Mouse (Mus musculus) layer of hippocampus, adult 2 months (tissue): ENCODE results near the gene Gm49380. TPM values are rescaled to one million over a fixed set of nuclear protein-coding genes. Genes with fewer than 3 reads are reported as not detected.

Source experiments
- DNase-seq, 2 experiments: peaks; one replicate each; pipeline ENCODE4 v3.0.0; 2022; ENCODE audit warnings: low spot score in 2 of 2
- H3K27ac ChIP-seq: fragments of 200-600 bp; 2 replicates; pipeline ENCODE4 v1.8.1; 2022
- H3K4me3 ChIP-seq: fragments of 200-600 bp; 2 replicates; pipeline ENCODE4 v1.8.1; 2022; ENCODE audit warnings: mild to moderate bottlenecking
- CTCF ChIP-seq: fragments of 200-600 bp; conservative IDR thresholded peaks from 2 replicates; pipeline ENCODE4 v1.8.1; 2022; ENCODE audit warnings: antibody characterized with exemption, mild to moderate bottlenecking, moderate library complexity
- total RNA-seq, 2 experiments: library from RNA; stranded (reverse); gene quantifications; 2 replicates each; pipeline ENCODE4 v1.2.3; 2021

The Gm49380 gene
- total RNA-seq, 2 experiments from 2014 or later: 0.27 to 0.38 TPM

- no peak for TF ChIP-seq CTCF
- H3K27ac ChIP-seq: peak overlapping the region; percentile 93
- DNase-seq: no peak
- H3K4me3 ChIP-seq: no peak overlapping the region
Observed at GRCm38 (mm10) chr9:44095781-44096180, 17.5 kb downstream of the Gm49380 start.

GRCm38 (mm10) chr9:44094737-44095136 lies 18.6 kb downstream of the Gm49380 start:
- no peak for DNase-seq
- Histone ChIP-seq H3K27ac (peak overlapping the region; percentile 93), H3K4me3 (no peak overlapping the region)
- no peak for TF ChIP-seq CTCF

DNA sequence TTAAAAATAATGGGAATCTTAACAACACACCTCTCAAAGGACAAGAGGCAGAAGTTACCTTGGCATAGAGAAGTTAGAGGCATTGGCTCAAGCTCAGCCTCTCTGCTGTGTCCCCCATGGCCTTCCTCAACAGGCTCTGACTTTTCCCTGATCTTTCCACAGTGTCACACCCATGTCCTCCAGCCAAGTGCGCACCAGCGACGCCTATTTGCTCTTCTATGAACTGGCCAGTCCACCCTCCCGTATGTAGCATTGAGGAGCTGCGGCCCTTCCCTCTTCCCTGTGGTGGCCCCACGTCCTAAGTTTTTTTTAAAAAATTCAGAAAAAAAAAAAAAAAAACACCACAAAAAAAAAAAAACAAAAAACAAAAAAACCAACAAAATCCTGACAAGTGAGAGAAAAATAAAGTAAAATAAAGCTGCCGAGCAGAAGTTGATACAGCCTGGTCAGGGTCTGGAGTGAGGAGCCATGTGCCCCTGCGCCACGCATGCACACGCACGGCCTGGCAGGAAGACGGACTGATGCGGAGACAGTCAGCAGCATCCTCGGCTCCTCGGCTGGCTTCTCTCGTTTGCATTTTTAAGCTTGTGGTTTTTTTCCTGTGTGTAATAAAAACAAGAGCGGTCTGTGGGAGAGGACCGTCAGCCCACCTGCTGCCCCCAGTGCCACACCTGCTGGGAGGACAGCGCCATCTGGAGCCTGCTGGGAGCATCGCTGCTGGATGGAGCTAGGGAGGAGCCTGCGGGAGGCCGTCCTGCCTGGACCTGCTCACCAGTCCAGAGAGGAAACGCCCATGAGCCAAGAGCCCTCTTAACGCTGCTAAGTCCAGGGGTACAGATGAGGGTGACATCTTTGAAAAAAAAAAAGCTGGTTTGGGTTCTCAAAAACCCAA lies 19.4 kb downstream of the Gm49380 start:
- peak overlapping the region; percentile 93 for H3K27ac ChIP-seq
- DNase-seq: peak; percentile 84 to 86
- no peak overlapping the region; the same call in 1 of the 2 replicates for H3K4me3 ChIP-seq
- peak; percentile 92 for TF ChIP-seq CTCF

DNA sequence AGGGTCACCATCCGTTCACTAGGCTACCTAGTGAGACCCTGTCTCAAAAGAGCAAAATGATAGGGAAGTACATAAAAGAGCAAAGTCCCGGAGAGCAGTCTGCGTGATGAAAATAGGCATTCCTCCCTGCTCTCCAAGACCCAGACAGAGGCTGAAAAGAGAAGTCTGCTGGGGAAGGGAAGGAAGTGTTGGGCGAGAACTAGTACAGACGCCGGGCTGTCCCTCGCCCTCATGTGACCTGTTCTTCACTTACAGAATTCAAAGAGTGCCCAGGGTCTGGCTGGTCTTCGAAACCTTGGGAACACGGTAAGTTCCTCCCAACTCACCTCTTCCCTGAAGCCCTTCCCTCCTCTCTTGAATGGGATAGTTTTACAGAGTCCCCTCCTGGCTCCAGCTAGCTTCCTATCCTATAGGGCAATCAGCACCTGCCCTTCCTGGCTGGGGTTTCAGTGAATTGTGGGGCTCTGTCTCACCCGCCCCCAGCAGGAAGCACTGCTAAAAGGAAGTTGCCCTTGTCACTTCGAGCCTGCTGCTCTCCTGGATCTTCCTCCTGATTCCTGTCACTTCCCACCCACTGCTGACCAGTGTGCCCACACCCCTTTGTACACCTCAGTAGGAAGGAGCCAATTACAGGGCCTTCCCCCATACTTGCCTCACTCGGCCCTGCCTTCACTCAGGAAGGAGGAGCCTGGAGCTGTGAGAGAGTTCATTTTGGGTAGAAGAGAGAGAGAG lies 24.3 kb downstream of the Gm49380 start:
- TF ChIP-seq CTCF: no peak
- Histone ChIP-seq H3K27ac (peak overlapping the region; percentile 98), H3K4me3 (peak overlapping the region; percentile 92; the same call in 1 of the 2 replicates)

GRCm38 (mm10) chr9:44087761-44088455 lies 25.4 kb downstream of the Gm49380 start:
- peak; percentile 62 to 63 for DNase-seq
- Histone ChIP-seq H3K27ac (peak overlapping the region; percentile 98), H3K4me3 (peak overlapping the region; percentile 92)
- TF ChIP-seq CTCF: no peak

More for the DNA sequence above, 24.3 kb downstream of the Gm49380 start:
- DNase-seq: no peak

- DNase-seq: no peak
- H3K27ac ChIP-seq: peak overlapping the region; percentile 98
- peak overlapping the region; percentile 92 for H3K4me3 ChIP-seq
- TF ChIP-seq CTCF: no peak
Observed at GRCm38 (mm10) chr9:44086960-44087359, 26.3 kb downstream of the Gm49380 start.

DNA sequence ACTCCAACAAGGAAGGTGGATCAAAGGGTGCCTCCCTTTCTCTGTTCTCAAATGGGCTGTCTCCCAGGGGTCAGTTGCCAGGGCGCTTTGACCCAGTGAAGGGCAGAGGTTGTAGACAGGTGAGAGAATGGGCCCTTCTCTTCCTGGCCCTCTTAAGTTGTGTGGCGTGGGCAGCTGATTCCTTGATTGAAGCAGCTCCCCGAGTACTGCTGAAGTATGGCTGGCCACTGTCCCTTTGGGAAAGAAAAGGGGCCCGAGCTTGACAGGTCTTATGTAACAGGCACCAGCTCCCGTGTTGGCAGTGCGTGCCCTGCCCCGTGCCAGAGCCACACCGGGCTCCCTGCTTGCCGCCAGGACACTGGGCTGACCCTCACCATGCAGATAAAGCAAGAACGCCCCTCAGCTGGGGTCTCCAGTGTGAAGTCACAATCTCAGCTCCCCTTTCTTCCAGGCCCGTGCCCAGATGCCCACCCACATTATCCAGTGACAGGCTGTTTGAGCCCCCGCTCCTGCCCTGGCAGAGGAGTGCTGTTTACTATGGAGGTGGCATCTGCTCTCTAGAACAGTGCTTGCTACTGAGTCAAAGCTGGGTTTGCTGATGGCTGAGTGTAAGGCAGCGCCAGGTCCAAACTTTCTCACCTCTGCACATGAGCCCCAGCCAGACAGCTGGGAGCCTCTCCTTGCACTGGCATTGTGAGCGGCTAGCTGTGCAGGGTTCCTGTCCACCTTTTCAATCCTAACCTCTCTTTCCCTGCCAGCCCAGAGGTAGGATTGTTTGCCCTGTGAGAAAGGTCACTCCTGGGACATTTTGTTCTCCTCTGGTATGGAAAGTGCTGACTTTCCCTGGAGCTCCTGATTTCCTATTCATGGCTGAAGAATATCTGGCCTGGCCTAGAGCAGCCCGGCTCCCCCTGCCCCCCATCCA lies 27.3 kb downstream of the Gm49380 start:
- Histone ChIP-seq H3K27ac (peak overlapping the region; percentile 98), H3K4me3 (peak overlapping the region; percentile 92)
- peak; percentile 68 to 78 for DNase-seq
- TF ChIP-seq CTCF: no peak

DNA sequence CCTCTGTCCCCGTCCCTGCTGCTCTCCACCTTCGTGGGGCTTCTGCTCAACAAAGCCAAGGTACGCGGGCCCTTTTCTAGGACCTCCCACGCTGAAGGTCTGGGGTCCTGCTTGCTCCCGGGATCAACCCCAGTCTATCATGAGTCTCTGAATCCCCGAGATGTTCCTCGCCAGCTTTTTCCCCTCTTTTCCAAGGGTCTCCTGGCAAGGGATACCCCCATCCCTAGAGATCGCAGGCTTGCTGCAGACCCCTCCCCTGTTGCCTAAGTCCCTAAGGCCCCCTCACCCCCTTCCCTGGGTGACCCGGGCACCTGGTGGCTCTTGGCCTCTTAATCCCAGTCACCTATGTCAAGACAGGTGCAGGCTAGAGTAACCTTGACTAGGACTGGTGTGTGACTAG lies 28.0 kb downstream of the Gm49380 start:
- peak overlapping the region; percentile 98 for H3K27ac ChIP-seq
- TF ChIP-seq CTCF: no peak
- DNase-seq: no peak
- H3K4me3 ChIP-seq: peak overlapping the region; percentile 92

DNA sequence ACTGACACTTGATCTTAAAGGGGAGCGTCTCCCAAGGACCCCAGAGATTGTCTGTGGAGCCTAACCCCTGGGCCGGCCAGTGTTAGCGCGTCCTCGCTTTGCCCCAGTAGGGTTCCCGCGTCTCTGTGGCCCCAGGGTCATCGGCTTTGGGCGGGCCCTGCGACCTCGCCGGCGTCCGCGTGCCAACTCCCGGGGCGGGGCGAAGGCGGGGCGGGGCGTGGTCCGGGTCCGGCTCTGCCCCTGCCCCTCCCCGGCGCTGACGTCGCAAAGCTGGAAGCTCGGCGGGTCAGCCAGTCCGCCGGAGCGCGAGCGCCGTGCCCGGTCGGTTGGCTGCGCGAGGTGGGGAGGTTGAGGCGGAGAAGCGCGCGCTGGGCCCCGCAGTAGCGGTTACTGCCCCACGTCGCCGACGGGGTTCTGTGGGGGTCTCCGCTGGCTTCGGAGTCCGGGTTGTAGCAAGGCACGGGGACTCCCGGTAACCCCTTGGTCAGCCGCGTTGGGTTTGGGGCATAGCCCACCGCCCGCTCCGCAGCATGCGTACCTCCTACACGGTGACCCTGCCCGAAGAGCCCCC lies 28.6 kb downstream of the Gm49380 start:
- Histone ChIP-seq H3K4me3 (peak overlapping the region; percentile 92), H3K27ac (peak overlapping the region; percentile 98)
- DNase-seq: peak; percentile 89 to 94
- 0 out of 2 replicates have a peak, but pooled peaks have one; percentile 3 for TF ChIP-seq CTCF

DNA sequence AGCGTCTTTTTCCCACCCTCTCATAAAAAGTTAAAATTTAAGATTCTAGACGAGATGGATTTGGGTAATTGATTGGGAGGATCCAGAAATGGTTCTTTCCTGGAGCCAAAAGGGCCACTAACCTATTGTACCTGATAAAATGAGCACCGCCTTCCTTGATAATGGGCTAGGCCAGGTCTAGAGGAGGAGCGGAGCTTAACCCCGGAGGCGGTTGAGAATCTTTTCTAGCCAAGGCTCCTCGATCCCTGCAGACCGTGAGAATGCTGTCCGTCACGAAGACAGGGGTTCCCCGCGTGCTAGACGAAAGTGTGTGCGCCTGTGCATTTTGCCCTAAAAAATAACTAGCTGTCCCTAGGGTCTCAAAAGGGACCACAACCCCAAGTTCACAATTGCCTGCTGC lies 29.1 kb downstream of the Gm49380 start:
- DNase-seq: no peak
- TF ChIP-seq CTCF: no peak
- Histone ChIP-seq H3K27ac (peak overlapping the region; percentile 98), H3K4me3 (peak overlapping the region; percentile 92)

- Histone ChIP-seq H3K27ac (peak overlapping the region; percentile 98), H3K4me3 (peak overlapping the region; percentile 92; the same call in 1 of the 2 replicates)
- DNase-seq: peak; percentile 64 to 75
- no peak for TF ChIP-seq CTCF
Observed at GRCm38 (mm10) chr9:44083392-44084121, 29.7 kb downstream of the Gm49380 start.
